Mouse (Mus musculus): Measurements from ENCODE around the gene Msantd3. TPM values are rescaled to one million over a fixed set of nuclear protein-coding genes. Genes with fewer than 3 reads are reported as not detected.

Gene Msantd3
- polyA plus RNA-seq, 1 experiment from 2014 or later, result 39.5 TPM

GRCm38 (mm10) chr4:48564962-48565361 is 25.2 kb downstream of the Msantd3 start:
- H3K9ac ChIP-seq (ENCODE audit: low read length), result no peak overlapping the region
- H3K4me3 ChIP-seq (ENCODE audit: low read depth, low read length), result no peak overlapping the region
- no peak overlapping the region for H3K4me2 ChIP-seq (ENCODE audit: low read depth, severe bottlenecking)
- H3K36me3 ChIP-seq (ENCODE audit: control insufficient read depth, insufficient read depth, low read length), result no peaks in the 10 kb centered on the region
- no peaks in the 10 kb centered on the region for H3K9me3 ChIP-seq (ENCODE audit: control insufficient read depth, low read length)
- H3K27ac ChIP-seq (replicated peaks; ENCODE audit: low read depth, low read length), result no peak overlapping the region
- H3K27me3 ChIP-seq (ENCODE audit: control insufficient read depth, insufficient read depth, low read length), result no peaks in the 10 kb centered on the region
- DNase-seq (ENCODE audit: low spot score) (no peak), ATAC-seq (ENCODE audit: insufficient number of reproducible peaks, low FRiP score, low TSS enrichment, low read depth) (no peak)
- H3K4me1 ChIP-seq (ENCODE audit: control insufficient read depth, insufficient read depth, low read length), result peaks cover under 1% of the 10 kb centered on the region; the same call in 1 of the 2 replicates

GRCm38 (mm10) chr4:48576361-48576760 is 36.6 kb downstream of the Msantd3 start:
- H3K27me3 ChIP-seq (ENCODE audit: control insufficient read depth, insufficient read depth, low read length), result no peaks in the 10 kb centered on the region
- no peak overlapping the region for H3K27ac ChIP-seq (replicated peaks; ENCODE audit: low read depth, low read length)

GRCm38 (mm10) chr4:48577831-48578230 is 38.1 kb downstream of the Msantd3 start:
- Histone ChIP-seq H3K27ac (replicated peaks; ENCODE audit: low read depth, low read length) (no peak overlapping the region), H3K27me3 (ENCODE audit: control insufficient read depth, insufficient read depth, low read length) (no peaks in the 10 kb centered on the region), H3K4me3 (ENCODE audit: low read depth, low read length) (no peak overlapping the region), H3K4me2 (ENCODE audit: low read depth, severe bottlenecking) (no peak overlapping the region), H3K36me3 (ENCODE audit: control insufficient read depth, insufficient read depth, low read length) (no peaks in the 10 kb centered on the region), H3K9me3 (ENCODE audit: control insufficient read depth, low read length) (no peaks in the 10 kb centered on the region), H3K9ac (ENCODE audit: low read length) (no peak overlapping the region), H3K4me1 (ENCODE audit: control insufficient read depth, insufficient read depth, low read length) (no peaks in the 10 kb centered on the region; the same call in 1 of the 2 replicates)
- no peak for DNase-seq (ENCODE audit: low spot score)
- WGBS, result 91% methylated on average over 1 of the region's 1 CpGs
- no peak for ATAC-seq (ENCODE audit: insufficient number of reproducible peaks, low FRiP score, low TSS enrichment, low read depth)

More at GRCm38 (mm10) chr4:48576361-48576760, 36.6 kb downstream of the Msantd3 start:
- Histone ChIP-seq H3K9me3 (ENCODE audit: control insufficient read depth, low read length) (no peaks in the 10 kb centered on the region), H3K4me2 (ENCODE audit: low read depth, severe bottlenecking) (no peak overlapping the region), H3K9ac (ENCODE audit: low read length) (no peak overlapping the region), H3K4me1 (ENCODE audit: control insufficient read depth, insufficient read depth, low read length) (no peaks in the 10 kb centered on the region; the same call in 1 of the 2 replicates), H3K36me3 (ENCODE audit: control insufficient read depth, insufficient read depth, low read length) (no peaks in the 10 kb centered on the region), H3K4me3 (ENCODE audit: low read depth, low read length) (no peak overlapping the region)
- DNase-seq (ENCODE audit: low spot score), result no peak
- 89% methylated on average over 7 of the region's 7 CpGs for WGBS
- ATAC-seq (ENCODE audit: insufficient number of reproducible peaks, low FRiP score, low TSS enrichment, low read depth), result no peak

GRCm38 (mm10) chr4:48578399-48578798 is 38.7 kb downstream of the Msantd3 start:
- no peak for ATAC-seq (ENCODE audit: insufficient number of reproducible peaks, low FRiP score, low TSS enrichment, low read depth)
- Histone ChIP-seq H3K36me3 (ENCODE audit: control insufficient read depth, insufficient read depth, low read length) (no peaks in the 10 kb centered on the region), H3K27me3 (ENCODE audit: control insufficient read depth, insufficient read depth, low read length) (no peaks in the 10 kb centered on the region), H3K9ac (ENCODE audit: low read length) (no peak overlapping the region), H3K27ac (replicated peaks; ENCODE audit: low read depth, low read length) (no peak overlapping the region), H3K4me2 (ENCODE audit: low read depth, severe bottlenecking) (no peak overlapping the region), H3K4me1 (ENCODE audit: control insufficient read depth, insufficient read depth, low read length) (no peaks in the 10 kb centered on the region; the same call in 1 of the 2 replicates), H3K4me3 (ENCODE audit: low read depth, low read length) (no peak overlapping the region), H3K9me3 (ENCODE audit: control insufficient read depth, low read length) (no peaks in the 10 kb centered on the region)
- no peak for DNase-seq (ENCODE audit: low spot score)
- WGBS, result 61% methylated on average over 4 of the region's 4 CpGs

- no peak overlapping the region for H3K4me3 ChIP-seq (ENCODE audit: low read depth, low read length)
- no peaks in the 10 kb centered on the region; the same call in 1 of the 2 replicates for H3K4me1 ChIP-seq (ENCODE audit: control insufficient read depth, insufficient read depth, low read length)
- H3K36me3 ChIP-seq (ENCODE audit: control insufficient read depth, insufficient read depth, low read length), result no peaks in the 10 kb centered on the region
- H3K9ac ChIP-seq (ENCODE audit: low read length), result no peak overlapping the region
- ATAC-seq (ENCODE audit: insufficient number of reproducible peaks, low FRiP score, low TSS enrichment, low read depth) (no peak), DNase-seq (ENCODE audit: low spot score) (no peak)
- no peak overlapping the region for H3K27ac ChIP-seq (replicated peaks; ENCODE audit: low read depth, low read length)
- H3K27me3 ChIP-seq (ENCODE audit: control insufficient read depth, insufficient read depth, low read length), result no peaks in the 10 kb centered on the region
- H3K4me2 ChIP-seq (ENCODE audit: low read depth, severe bottlenecking), result no peak overlapping the region
- WGBS, result 58% methylated on average over 6 of the region's 6 CpGs
- H3K9me3 ChIP-seq (ENCODE audit: control insufficient read depth, low read length), result no peaks in the 10 kb centered on the region
These were observed 39.9 kb downstream of the Msantd3 start for GRCm38 (mm10) chr4:48579475-48580110.

GRCm38 (mm10) chr4:48581201-48581600 is 41.5 kb downstream of the Msantd3 start:
- H3K4me2 ChIP-seq (ENCODE audit: low read depth, severe bottlenecking), result no peak overlapping the region
- H3K4me1 ChIP-seq (ENCODE audit: control insufficient read depth, insufficient read depth, low read length), result no peaks in the 10 kb centered on the region; the same call in 1 of the 2 replicates
- no peaks in the 10 kb centered on the region for H3K36me3 ChIP-seq (ENCODE audit: control insufficient read depth, insufficient read depth, low read length)
- H3K27me3 ChIP-seq (ENCODE audit: control insufficient read depth, insufficient read depth, low read length), result no peaks in the 10 kb centered on the region
- no peak overlapping the region for H3K9ac ChIP-seq (ENCODE audit: low read length)
- H3K27ac ChIP-seq (replicated peaks; ENCODE audit: low read depth, low read length), result no peak overlapping the region
- DNase-seq (ENCODE audit: low spot score), result no peak
- H3K4me3 ChIP-seq (ENCODE audit: low read depth, low read length), result no peak overlapping the region
- WGBS, result 30% methylated on average over 2 of the region's 2 CpGs
- H3K9me3 ChIP-seq (ENCODE audit: control insufficient read depth, low read length), result no peaks in the 10 kb centered on the region
- ATAC-seq (ENCODE audit: insufficient number of reproducible peaks, low FRiP score, low TSS enrichment, low read depth), result no peak

- WGBS, result 88% methylated on average over 2 of the region's 3 CpGs
- ATAC-seq (ENCODE audit: insufficient number of reproducible peaks, low FRiP score, low TSS enrichment, low read depth) (no peak), DNase-seq (ENCODE audit: low spot score) (no peak)
- no peaks in the 10 kb centered on the region; the same call in 1 of the 2 replicates for H3K4me1 ChIP-seq (ENCODE audit: control insufficient read depth, insufficient read depth, low read length)
- no peaks in the 10 kb centered on the region for H3K9me3 ChIP-seq (ENCODE audit: control insufficient read depth, low read length)
- no peak overlapping the region for H3K9ac ChIP-seq (ENCODE audit: low read length)
- no peaks in the 10 kb centered on the region for H3K36me3 ChIP-seq (ENCODE audit: control insufficient read depth, insufficient read depth, low read length)
- H3K27me3 ChIP-seq (ENCODE audit: control insufficient read depth, insufficient read depth, low read length), result no peaks in the 10 kb centered on the region
- H3K27ac ChIP-seq (replicated peaks; ENCODE audit: low read depth, low read length), result no peak overlapping the region
- H3K4me3 ChIP-seq (ENCODE audit: low read depth, low read length), result no peak overlapping the region
- no peak overlapping the region for H3K4me2 ChIP-seq (ENCODE audit: low read depth, severe bottlenecking)
These were observed 42.3 kb downstream of the Msantd3 start for GRCm38 (mm10) chr4:48581993-48582392.

- WGBS, result 82% methylated on average over 2 of the region's 2 CpGs
- no peaks in the 10 kb centered on the region for H3K27me3 ChIP-seq (ENCODE audit: control insufficient read depth, insufficient read depth, low read length)
- H3K27ac ChIP-seq (replicated peaks; ENCODE audit: low read depth, low read length), result no peak overlapping the region
- no peak overlapping the region for H3K4me2 ChIP-seq (ENCODE audit: low read depth, severe bottlenecking)
- no peaks in the 10 kb centered on the region for H3K9me3 ChIP-seq (ENCODE audit: control insufficient read depth, low read length)
- no peaks in the 10 kb centered on the region for H3K36me3 ChIP-seq (ENCODE audit: control insufficient read depth, insufficient read depth, low read length)
- ATAC-seq (ENCODE audit: insufficient number of reproducible peaks, low FRiP score, low TSS enrichment, low read depth) (no peak), DNase-seq (ENCODE audit: low spot score) (no peak)
- H3K9ac ChIP-seq (ENCODE audit: low read length), result no peak overlapping the region
- no peaks in the 10 kb centered on the region; the same call in 1 of the 2 replicates for H3K4me1 ChIP-seq (ENCODE audit: control insufficient read depth, insufficient read depth, low read length)
- no peak overlapping the region for H3K4me3 ChIP-seq (ENCODE audit: low read depth, low read length)
These were observed 43.2 kb downstream of the Msantd3 start for GRCm38 (mm10) chr4:48582941-48583340.
